Mouse (Mus musculus): ENCODE measurements around the gene Iqsec1.

- TF ChIP-seq CTCF (IDR thresholded peaks at IDR 0.05; ENCODE audit: low read depth, low read length) (no peak), POLR2A (IDR thresholded peaks at IDR 0.05; ENCODE audit: insufficient read depth, low read length) (no peak), EP300 (IDR thresholded peaks at IDR 0.05; ENCODE audit: insufficient read depth, low read depth, low read length) (no peak)
These were observed 274.8 kb downstream of the Iqsec1 start for GRCm38 (mm10) chr6:90713650-90714049.
